Mouse (Mus musculus) myocyte (in vitro differentiated cells): ENCODE measurements at regions not wholly inside any gene's neighbourhood (a gene's known extent, or its start where the extent isn't known, plus 50 kb on each side); places are given as distances from the start of the nearest gene placed in this dataset.

Source experiments
- H3K27me3 ChIP-seq: one replicate; pipeline ENCODE4 v1.6.1; 2011; ENCODE audit not compliant: control insufficient read depth, insufficient read depth, insufficient read length
- H3K36me3 ChIP-seq: one replicate; pipeline ENCODE4 v1.6.1; 2011; ENCODE audit not compliant: control insufficient read depth, insufficient read depth
- H3K4me2 ChIP-seq: one replicate; pipeline ENCODE4 v1.6.1; 2011; ENCODE audit warnings: low read depth, control low read depth
- H3K4me3 ChIP-seq: one replicate; pipeline ENCODE4 v1.5.1; 2011; ENCODE audit warnings: mild to moderate bottlenecking, control low read depth, moderate library complexity
- H3K79me2 ChIP-seq: one replicate; pipeline ENCODE4 v1.6.1; 2011; ENCODE audit not compliant: control insufficient read depth, insufficient read depth
- H3ac ChIP-seq: one replicate; pipeline ENCODE4 v1.6.1; 2011; ENCODE audit not compliant: control insufficient read depth, insufficient read length
- CEBPB ChIP-seq: IDR thresholded peaks from 2 replicates; pipeline ENCODE4 v1.6.1; 2011; ENCODE audit warnings: mild to moderate bottlenecking, moderate library complexity; ENCODE audit not compliant: poor library complexity, insufficient read depth, severe bottlenecking
- E2F4 ChIP-seq: IDR thresholded peaks from one replicate; pipeline ENCODE4 v1.6.1; 2011; ENCODE audit warnings: mild to moderate bottlenecking, control low read depth, moderate library complexity; ENCODE audit not compliant: insufficient read depth
- MAX ChIP-seq: IDR thresholded peaks from one replicate; pipeline ENCODE4 v1.6.1; 2011; ENCODE audit warnings: low read depth, mild to moderate bottlenecking, control low read depth
- MYOD1 ChIP-seq, 3 experiments: IDR thresholded peaks; one replicate each; pipeline ENCODE4 v1.6.1; 2011; ENCODE audit warnings: control low read depth in 2 of 3, low read depth in 2 of 3, mild to moderate bottlenecking in 2 of 3, moderate library complexity in 1 of 3; ENCODE audit not compliant: insufficient read length in 2 of 3, control insufficient read depth in 1 of 3
- MYOG ChIP-seq, 3 experiments: IDR thresholded peaks; one replicate each; pipeline ENCODE4 v1.6.1; 2011; ENCODE audit warnings: control low read depth in 2 of 3, low read depth in 2 of 3, mild to moderate bottlenecking in 2 of 3; ENCODE audit not compliant: insufficient read length in 2 of 3, control insufficient read depth in 1 of 3, insufficient read depth in 1 of 3
- POLR2A ChIP-seq: IDR thresholded peaks from one replicate; pipeline ENCODE4 v1.6.1; 2011; ENCODE audit warnings: low read depth, mild to moderate bottlenecking, control low read depth, moderate library complexity; ENCODE audit not compliant: insufficient read length
- POLR2AphosphoS2 ChIP-seq: IDR thresholded peaks from one replicate; pipeline ENCODE4 v1.6.1; 2011; ENCODE audit warnings: low read depth, control low read depth; ENCODE audit not compliant: insufficient read length
- REST ChIP-seq: IDR thresholded peaks from one replicate; pipeline ENCODE4 v1.6.1; 2011; ENCODE audit warnings: mild to moderate bottlenecking, control low read depth, moderate library complexity; ENCODE audit not compliant: insufficient read depth, insufficient read length
- SRF ChIP-seq: IDR thresholded peaks from one replicate; pipeline ENCODE4 v1.6.1; 2011; ENCODE audit warnings: low read depth; ENCODE audit not compliant: control insufficient read depth, insufficient read length
- TCF12 ChIP-seq: IDR thresholded peaks from one replicate; pipeline ENCODE4 v1.6.1; 2011; ENCODE audit warnings: mild to moderate bottlenecking, control low read depth; ENCODE audit not compliant: poor library complexity, insufficient read depth, severe bottlenecking
- TCF3 ChIP-seq: IDR thresholded peaks from one replicate; pipeline ENCODE4 v1.6.1; 2011; ENCODE audit warnings: low read depth, control low read depth; ENCODE audit not compliant: insufficient read length
- USF1 ChIP-seq: IDR thresholded peaks from one replicate; pipeline ENCODE4 v1.6.1; 2011; ENCODE audit warnings: low read depth, mild to moderate bottlenecking, control low read depth, moderate library complexity

GRCm38 (mm10) chr8:44034211-44034610 is 324.4 kb upstream of the Adam34 start:
- H3ac ChIP-seq = no peak overlapping the region
- H3K36me3 ChIP-seq = no peaks in the 10 kb centered on the region
- H3K27me3 ChIP-seq = no peaks in the 10 kb centered on the region
- no peak overlapping the region for H3K4me3 ChIP-seq
- no peaks in the 10 kb centered on the region for H3K79me2 ChIP-seq
- TF ChIP-seq USF1 (no peak), MYOG (IDR thresholded peaks at IDR 0.05; ENCODE audit: control insufficient read depth in 1 of 3, insufficient read depth in 1 of 3, insufficient read length in 2 of 3, low read depth in 2 of 3) (no peak), CEBPB (no peak), POLR2A (no peak), E2F4 (no peak), MAX (no peak), MYOD1 (IDR thresholded peaks at IDR 0.05; ENCODE audit: control insufficient read depth in 1 of 3, insufficient read length in 2 of 3, low read depth in 2 of 3) (no peak), REST (no peak), SRF (no peak), POLR2AphosphoS2 (no peak), TCF12 (no peak), TCF3 (no peak)
- H3K4me2 ChIP-seq = no peak overlapping the region

GRCm38 (mm10) chr8:44031376-44031775 is 321.5 kb upstream of the Adam34 start:
- H3K79me2 ChIP-seq = no peaks in the 10 kb centered on the region

GRCm38 (mm10) chr8:44030972-44031371 is 321.1 kb upstream of the Adam34 start:
- Histone ChIP-seq H3K27me3 (no peaks in the 10 kb centered on the region), H3ac (no peak overlapping the region), H3K4me2 (no peak overlapping the region), H3K79me2 (no peaks in the 10 kb centered on the region), H3K36me3 (no peaks in the 10 kb centered on the region), H3K4me3 (no peak overlapping the region)
- TF ChIP-seq CEBPB (no peak), TCF12 (no peak), E2F4 (no peak), REST (no peak), POLR2A (no peak), MYOG (IDR thresholded peaks at IDR 0.05; ENCODE audit: control insufficient read depth in 1 of 3, insufficient read depth in 1 of 3, insufficient read length in 2 of 3, low read depth in 2 of 3) (no peak), MYOD1 (IDR thresholded peaks at IDR 0.05; ENCODE audit: control insufficient read depth in 1 of 3, insufficient read length in 2 of 3, low read depth in 2 of 3) (no peak), USF1 (no peak), TCF3 (no peak), SRF (no peak), POLR2AphosphoS2 (no peak), MAX (no peak)

More at GRCm38 (mm10) chr8:44031376-44031775, 321.5 kb upstream of the Adam34 start:
- H3ac ChIP-seq = no peak overlapping the region
- no peak overlapping the region for H3K4me3 ChIP-seq
- no peak for TF ChIP-seq POLR2AphosphoS2
- no peak for TF ChIP-seq SRF
- TF ChIP-seq MYOG (IDR thresholded peaks at IDR 0.05; ENCODE audit: control insufficient read depth in 1 of 3, insufficient read depth in 1 of 3, insufficient read length in 2 of 3, low read depth in 2 of 3) = no peak
- TF ChIP-seq TCF3 = no peak
- TF ChIP-seq MYOD1 (IDR thresholded peaks at IDR 0.05; ENCODE audit: control insufficient read depth in 1 of 3, insufficient read length in 2 of 3, low read depth in 2 of 3) = no peak
- no peak for TF ChIP-seq MAX
- TF ChIP-seq E2F4 = no peak
- TF ChIP-seq POLR2A = no peak
- no peak for TF ChIP-seq CEBPB
- H3K27me3 ChIP-seq = no peaks in the 10 kb centered on the region
- no peaks in the 10 kb centered on the region for H3K36me3 ChIP-seq
- H3K4me2 ChIP-seq = no peak overlapping the region

- Histone ChIP-seq H3K27me3 (no peaks in the 10 kb centered on the region), H3K4me3 (no peak overlapping the region), H3K79me2 (no peaks in the 10 kb centered on the region), H3ac (no peak overlapping the region), H3K4me2 (no peak overlapping the region), H3K36me3 (no peaks in the 10 kb centered on the region)
- no peak for TF ChIP-seq POLR2A
- TF ChIP-seq E2F4 = no peak
- no peak for TF ChIP-seq MYOG (IDR thresholded peaks at IDR 0.05; ENCODE audit: control insufficient read depth in 1 of 3, insufficient read depth in 1 of 3, insufficient read length in 2 of 3, low read depth in 2 of 3)
- TF ChIP-seq MYOD1 (IDR thresholded peaks at IDR 0.05; ENCODE audit: control insufficient read depth in 1 of 3, insufficient read length in 2 of 3, low read depth in 2 of 3) = no peak
These were observed 317.9 kb upstream of the Adam34 start for GRCm38 (mm10) chr8:44027738-44028137.

- no peaks in the 10 kb centered on the region for H3K27me3 ChIP-seq
- H3K36me3 ChIP-seq = no peaks in the 10 kb centered on the region
- no peak overlapping the region for H3K4me3 ChIP-seq
- H3K79me2 ChIP-seq = no peaks in the 10 kb centered on the region
- H3K4me2 ChIP-seq = no peak overlapping the region
- no peak for TF ChIP-seq USF1
- TF ChIP-seq REST = no peak
- no peak for TF ChIP-seq CEBPB
- TF ChIP-seq MYOG (IDR thresholded peaks at IDR 0.05; ENCODE audit: control insufficient read depth in 1 of 3, insufficient read depth in 1 of 3, insufficient read length in 2 of 3, low read depth in 2 of 3) = no peak
- TF ChIP-seq TCF3 = no peak
- no peak for TF ChIP-seq SRF
- no peak overlapping the region for H3ac ChIP-seq
These were observed 316.1 kb upstream of the Adam34 start for GRCm38 (mm10) chr8:44025926-44026325.
